21 mouse cellular contexts compared by ENCODE assay signal in genomic region chr1:121330621-121331020, GRCm38 (mm10). TPM values are rescaled to one million over a fixed set of nuclear protein-coding genes. Genes with fewer than 3 reads are reported as not detected.
DNase-seq lines count a peak whose midpoint lies in the region; ATAC-seq and TF ChIP-seq lines count a peak whose summit lies in the region.
"Had no signal": no experiment of that assay in that cellular context is flagged by ENCODE, and none has a peak within 500 bp of the region (broad histone marks: within the 10 kb centered on the region; RNA-seq: fewer than 3 reads in every experiment).

No protein-coding gene starts in this region.

- 94% methylated on average over 2 of the region's 2 CpGs for WGBS in heart, embryonic 12.5 days
- WGBS in liver, adult 2 months, result 34% methylated on average over 2 of the region's 2 CpGs
- WGBS in liver, postnatal 0 days (ENCODE audit: insufficient replicate concordance), result 84% methylated on average over 2 of the region's 2 CpGs
- 88% methylated on average over 2 of the region's 2 CpGs for WGBS in liver, embryonic 12.5 days (ENCODE audit: insufficient replicate concordance)

- TF ChIP-seq CTCF in liver, adult 2 months (IDR thresholded peaks at IDR 0.05; ENCODE audit: low read depth, low read length), result no peak
- no peak for TF ChIP-seq CTCF in liver, postnatal 0 days (IDR thresholded peaks at IDR 0.05; ENCODE audit: low read depth)

- no peaks in the 10 kb centered on the region for H3K9me3 ChIP-seq in heart, embryonic 12.5 days (replicated peaks)
- H3K9me3 ChIP-seq in liver, postnatal 0 days (ENCODE audit: low read length), result no peaks in the 10 kb centered on the region
- no peaks in the 10 kb centered on the region for H3K9me3 ChIP-seq in liver, embryonic 12.5 days (replicated peaks)
- H3K9me3 ChIP-seq: G1E had no signal

- H3K4me1 ChIP-seq in heart, embryonic 12.5 days (replicated peaks), result peaks cover 17% of the 10 kb centered on the region
- peaks cover 30% of the 10 kb centered on the region for H3K4me1 ChIP-seq in liver, adult 2 months (ENCODE audit: control insufficient read depth, insufficient read depth, low read length)
- peaks cover 14% of the 10 kb centered on the region for H3K4me1 ChIP-seq in liver, postnatal 0 days (ENCODE audit: insufficient read depth)
- peaks cover 21% of the 10 kb centered on the region; the same call in 1 of the 2 replicates for H3K4me1 ChIP-seq in liver, embryonic 12.5 days

- H3K4me2 ChIP-seq in heart, embryonic 12.5 days, result no peak overlapping the region
- H3K4me2 ChIP-seq in liver, postnatal 0 days (ENCODE audit: low read depth, low read length), result peak overlapping the region; percentile 56
- no peak overlapping the region for H3K4me2 ChIP-seq in liver, embryonic 12.5 days

- H3K27me3 ChIP-seq in heart, embryonic 12.5 days (replicated peaks), result no peaks in the 10 kb centered on the region
- no peaks in the 10 kb centered on the region for H3K27me3 ChIP-seq in liver, adult 2 months (ENCODE audit: control insufficient read depth, insufficient read depth, low read length)
- no peaks in the 10 kb centered on the region for H3K27me3 ChIP-seq in liver, postnatal 0 days (ENCODE audit: insufficient read depth, low read length)
- H3K27me3 ChIP-seq in liver, embryonic 12.5 days (replicated peaks), result no peaks in the 10 kb centered on the region
- H3K27me3 ChIP-seq: CH12.LX, Patski had no signal

- TF ChIP-seq EP300 in liver, postnatal 0 days (IDR thresholded peaks at IDR 0.05; ENCODE audit: low read depth), result no peak

- H3K9ac ChIP-seq in heart, embryonic 12.5 days, result no peak overlapping the region
- H3K9ac ChIP-seq in liver, adult 2 months (ENCODE audit: low read depth, low read length), result no peak overlapping the region
- no peak overlapping the region for H3K9ac ChIP-seq in liver, postnatal 0 days (replicated peaks)
- no peak overlapping the region for H3K9ac ChIP-seq in liver, embryonic 12.5 days

- peaks cover 8% of the 10 kb centered on the region; the same call in 1 of the 2 replicates for H3K79me2 ChIP-seq in liver, adult 2 months (ENCODE audit: control insufficient read depth, insufficient read depth, low read length)

- ATAC-seq in heart, embryonic 12.5 days (ENCODE audit: insufficient number of reproducible peaks, low FRiP score), result no peak
- no peak for ATAC-seq in liver, postnatal 0 days
- no peak for ATAC-seq in liver, embryonic 12.5 days
- ATAC-seq: activated CD4-positive, CD25-positive, alpha-beta regulatory T cell, adult 4 months; CD4-positive, CD25-positive, alpha-beta regulatory T cell, adult 4 months; Patski had no signal

- TF ChIP-seq POLR2A in liver, adult 2 months (IDR thresholded peaks at IDR 0.05; ENCODE audit: extremely low read depth, insufficient read depth, low read length), result no peak

- H3K4me3 ChIP-seq in heart, embryonic 12.5 days, result no peak overlapping the region
- peak overlapping the region; percentile 56 for H3K4me3 ChIP-seq in liver, adult 2 months (ENCODE audit: insufficient read depth, low read depth, low read length)
- H3K4me3 ChIP-seq in liver, postnatal 0 days (ENCODE audit: low read depth, low read length), result peak overlapping the region; percentile 37; the same call in 1 of the 2 replicates
- H3K4me3 ChIP-seq in liver, embryonic 12.5 days, result no peak overlapping the region

- no peak overlapping the region for H3K27ac ChIP-seq in heart, embryonic 12.5 days (ENCODE audit: poor library complexity, severe bottlenecking)
- H3K27ac ChIP-seq in liver, adult 2 months (replicated peaks; ENCODE audit: insufficient read depth, low read depth, low read length), result peak overlapping the region; percentile 86
- peak overlapping the region; percentile 90 for H3K27ac ChIP-seq in liver, postnatal 0 days (ENCODE audit: low read depth)
- no peak overlapping the region for H3K27ac ChIP-seq in liver, embryonic 12.5 days

- H3K36me3 ChIP-seq in heart, embryonic 12.5 days, result peaks cover 5% of the 10 kb centered on the region; the same call in 1 of the 2 replicates
- no peaks in the 10 kb centered on the region for H3K36me3 ChIP-seq in liver, adult 2 months (ENCODE audit: control insufficient read depth, insufficient read depth, low read length)
- H3K36me3 ChIP-seq in liver, postnatal 0 days (replicated peaks; ENCODE audit: insufficient read depth, low read length), result 0 out of 2 replicates have a peak, but pooled peaks cover 3% of the 10 kb centered on the region
- no peaks in the 10 kb centered on the region for H3K36me3 ChIP-seq in liver, embryonic 12.5 days

- DNase-seq in heart, adult 11 months, result peak; percentile 56
- peak; percentile 93 for DNase-seq in liver, adult 2 months (ENCODE audit: extremely low read depth, low read depth, low spot score)
- no peak for DNase-seq in liver
- no peak for DNase-seq in liver, postnatal 0 days
- DNase-seq: adrenal gland, adult 2 months; adrenal gland, adult 8-10 months; adrenal gland, postnatal 10 days; adrenal gland, postnatal 14 days; adrenal gland, postnatal 25 days; adrenal gland, postnatal 36 days; B cell, adult 2 months; cerebellum, adult 11 months; cerebellum, adult 11-12 months; cerebellum, adult 18-20 months had no signal

RNA-seq across cellular contexts. Expression of gene Insig2, which starts 1.8 kb away (rescaled TPM):
- polyA plus RNA-seq in heart, embryonic 12.5 days (2016; fragmentation: Nextera tagmentation; extraction: Ambion mirVana), result 34.5 and 34.9 TPM in 2 replicates
- total RNA-seq in liver, adult 2 months (2014; rRNA removed), result 178 and 228 TPM in 2 replicates
- polyA plus RNA-seq in liver, adult 2 months (2012; rRNA removed), result 166 and 243 TPM in 2 replicates
- polyA plus RNA-seq in liver, postnatal 0 days (2015; fragmentation: Nextera tagmentation; extraction: Ambion mirVana), result 42.5 and 47.7 TPM in 2 replicates
- polyA plus RNA-seq in liver, embryonic 12.5 days (2016; fragmentation: Nextera tagmentation; extraction: Ambion mirVana), result 9.3 and 9.8 TPM in 2 replicates

Comparison
In these comparisons a context has a peak if more than half of its experiments do, and no peak if none do; other contexts are left out.
1. DNase-seq: peak in heart, adult 11 months (single experiment) and liver, adult 2 months (single experiment); none in liver (single experiment) and liver, postnatal 0 days (single experiment).
2. H3K27ac ChIP-seq: peak in liver, adult 2 months (single experiment) and liver, postnatal 0 days (single experiment); none in heart, embryonic 12.5 days (single experiment) and liver, embryonic 12.5 days (single experiment).
3. H3K4me3 ChIP-seq: peak in liver, adult 2 months (single experiment) and liver, postnatal 0 days (single experiment); none in heart, embryonic 12.5 days (single experiment) and liver, embryonic 12.5 days (single experiment).